Mouse (Mus musculus): ENCODE measurements around the gene Dlx1. TPM values are rescaled to one million over a fixed set of nuclear protein-coding genes. Genes with fewer than 3 reads are reported as not detected.

The Dlx1 gene
- total RNA-seq, 2 experiments from 2014 or later, result 22.7 to 28.3 TPM

GRCm38 (mm10) chr2:71526595-71527322, 1.2 kb upstream of the Dlx1 start:
- intact Hi-C loops (cut with DNase I), result no loop called here
- DNase-seq (ENCODE audit: extremely low spot score in 1 of 2, low spot score in 2 of 2), result no peak

- no peak for DNase-seq (ENCODE audit: extremely low spot score in 1 of 2, low spot score in 2 of 2)
- intact Hi-C loops (cut with DNase I), result no loop called here
Measured at GRCm38 (mm10) chr2:71527323-71528013, 445 bp upstream of the Dlx1 start.

DNA sequence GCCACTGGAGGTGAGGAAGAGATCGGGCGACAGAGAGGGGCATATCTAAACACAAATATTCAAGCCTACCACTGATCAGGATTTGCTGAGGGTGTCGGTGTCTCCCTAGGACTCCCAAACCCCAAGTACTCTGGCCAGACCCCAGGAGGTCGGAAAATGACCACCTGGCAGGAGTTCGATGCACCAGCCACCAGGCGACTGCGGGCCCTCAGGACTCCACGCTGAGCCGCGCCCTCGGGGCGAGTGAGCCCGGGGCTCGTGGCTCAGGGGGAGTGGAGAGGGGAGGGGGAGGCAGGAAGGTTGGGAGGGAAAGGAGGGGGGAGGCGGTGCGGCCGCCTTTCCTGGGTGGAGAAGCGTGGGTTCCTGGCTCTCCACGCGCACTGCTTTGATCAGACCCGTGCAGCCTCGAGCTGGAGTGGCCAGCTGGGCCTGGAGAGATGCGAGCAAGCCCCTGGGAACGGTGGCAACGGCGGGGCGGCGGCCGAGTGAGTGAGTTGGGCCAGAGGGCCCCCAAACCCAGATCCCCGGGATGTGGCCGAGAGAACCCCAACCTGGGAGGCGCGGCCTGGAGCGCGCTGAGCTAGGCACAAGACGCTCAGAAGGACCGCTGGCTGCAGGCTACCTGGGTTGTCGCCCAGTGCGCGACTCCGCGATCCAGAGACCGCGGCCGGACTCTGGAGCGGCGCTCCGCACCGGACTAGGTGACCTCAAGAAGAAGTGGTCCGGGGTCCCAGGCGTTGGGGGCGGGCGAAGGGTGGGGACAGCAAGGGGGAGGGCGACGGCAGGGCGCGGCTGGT, 999 bp downstream of the Dlx1 start:
- intact Hi-C loops (cut with DNase I), result no loop called here

DNA sequence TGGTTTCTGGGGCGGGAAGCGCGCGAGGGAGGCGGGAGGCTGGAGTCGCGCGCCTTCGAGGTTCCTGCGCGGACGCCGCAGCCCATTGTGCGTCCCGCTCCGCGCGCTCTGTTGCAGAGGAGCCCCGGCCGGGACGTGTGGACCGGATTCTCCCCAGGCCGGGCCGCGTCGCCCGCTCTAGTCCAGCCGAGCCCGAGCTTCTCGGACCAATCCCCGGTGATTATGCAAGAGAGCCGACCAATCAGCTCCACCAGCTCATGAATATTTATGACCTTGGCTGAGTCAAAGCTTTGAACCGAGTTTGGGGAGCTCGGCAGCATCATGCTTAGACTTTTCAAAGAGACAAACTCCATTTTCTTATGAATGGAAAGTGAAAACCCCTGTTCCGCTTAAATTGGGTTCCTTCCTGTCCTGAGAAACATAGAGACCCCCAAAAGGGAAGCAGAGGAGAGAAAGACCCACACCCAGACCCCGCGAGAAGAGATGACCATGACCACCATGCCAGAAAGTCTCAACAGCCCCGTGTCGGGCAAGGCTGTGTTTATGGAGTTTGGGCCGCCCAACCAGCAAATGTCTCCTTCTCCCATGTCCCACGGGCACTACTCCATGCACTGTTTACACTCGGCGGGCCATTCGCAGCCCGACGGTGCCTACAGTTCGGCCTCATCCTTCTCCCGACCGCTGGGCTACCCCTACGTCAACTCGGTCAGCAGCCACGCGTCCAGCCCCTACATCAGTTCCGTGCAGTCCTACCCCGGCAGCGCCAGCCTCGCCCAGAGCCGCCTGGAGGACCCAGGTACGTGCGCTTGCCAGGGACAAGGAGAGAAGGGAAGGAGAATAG, 1.8 kb downstream of the Dlx1 start:
- peak; percentile 68 to 78 for DNase-seq (ENCODE audit: extremely low spot score in 1 of 2, low spot score in 2 of 2)
- intact Hi-C loops (cut with DNase I), result loop anchor here (10.0 kb wide), 1 partner anchor 965 kb away; no protein-coding TSS in a partner anchor

More for the DNA sequence above, 999 bp downstream of the Dlx1 start:
- no peak for DNase-seq (ENCODE audit: extremely low spot score in 1 of 2, low spot score in 2 of 2)

GRCm38 (mm10) chr2:71530391-71531123, 2.6 kb downstream of the Dlx1 start:
- intact Hi-C loops (cut with DNase I), result loop anchor here (10.0 kb wide), 1 partner anchor 966 kb away; no protein-coding TSS in a partner anchor
- no peak for DNase-seq (ENCODE audit: extremely low spot score in 1 of 2, low spot score in 2 of 2)

DNA sequence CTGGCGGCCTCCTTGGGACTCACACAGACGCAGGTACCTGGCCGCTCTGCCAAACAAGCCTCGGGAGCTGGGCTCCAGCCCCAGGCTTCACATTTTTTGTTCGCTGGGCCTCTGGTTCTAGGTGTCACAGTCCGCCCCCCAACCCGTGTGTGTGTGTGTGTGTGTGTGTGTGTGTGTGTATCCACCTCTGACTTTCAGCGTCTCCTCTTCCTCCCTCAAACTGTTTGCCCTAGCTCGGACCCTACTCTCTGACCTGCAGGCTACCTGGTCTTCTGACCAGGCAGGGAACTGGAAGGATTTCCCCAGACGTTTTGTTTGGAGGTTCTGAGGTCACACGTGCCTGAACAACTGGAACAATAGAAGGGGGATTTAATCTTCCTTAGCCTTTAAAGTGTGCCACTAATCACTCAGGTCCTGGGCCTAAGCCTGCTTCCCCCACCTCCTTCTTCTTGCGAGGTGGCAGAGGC, 3.2 kb downstream of the Dlx1 start:
- no peak for DNase-seq (ENCODE audit: extremely low spot score in 1 of 2, low spot score in 2 of 2)
- intact Hi-C loops (cut with DNase I), result loop anchor here (10.0 kb wide), 1 partner anchor 966 kb away; no protein-coding TSS in a partner anchor

- intact Hi-C loops (cut with DNase I), result loop anchor here (10.0 kb wide), 1 partner anchor 967 kb away; no protein-coding TSS in a partner anchor
Measured at GRCm38 (mm10) chr2:71531990-71532970, 4.4 kb downstream of the Dlx1 start.

DNA sequence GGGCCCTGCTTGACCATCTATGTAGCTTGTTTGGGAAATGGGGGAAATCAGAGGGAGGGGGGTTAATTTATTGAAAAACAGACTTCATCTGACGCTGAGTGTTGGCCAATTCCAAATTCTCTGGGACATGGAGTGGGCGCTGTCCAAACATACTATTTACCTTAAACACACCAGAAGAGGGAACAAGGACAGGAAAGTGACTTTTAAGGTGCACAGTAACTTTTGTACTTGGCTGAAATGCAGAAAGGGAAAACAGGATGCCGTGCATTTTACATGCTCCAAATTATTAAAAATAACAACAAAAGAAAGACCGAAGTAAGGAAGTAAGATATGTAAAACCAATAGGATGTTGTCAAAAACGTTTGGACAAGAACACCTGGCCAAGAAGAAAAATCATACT, 5.2 kb downstream of the Dlx1 start:
- intact Hi-C loops (cut with DNase I), result loop anchor here (10.0 kb wide), 1 partner anchor 968 kb away; no protein-coding TSS in a partner anchor
- DNase-seq (ENCODE audit: extremely low spot score in 1 of 2, low spot score in 2 of 2), result no peak

More at GRCm38 (mm10) chr2:71531990-71532970, 4.4 kb downstream of the Dlx1 start:
- DNase-seq (ENCODE audit: extremely low spot score in 1 of 2, low spot score in 2 of 2), result no peak

GRCm38 (mm10) chr2:71534242-71535052, 6.5 kb downstream of the Dlx1 start:
- intact Hi-C loops (cut with DNase I), result loop anchor here (5.0 to 10.0 kb wide), 2 partner anchors 970 to 1743 kb away; no protein-coding TSS in a partner anchor

DNA sequence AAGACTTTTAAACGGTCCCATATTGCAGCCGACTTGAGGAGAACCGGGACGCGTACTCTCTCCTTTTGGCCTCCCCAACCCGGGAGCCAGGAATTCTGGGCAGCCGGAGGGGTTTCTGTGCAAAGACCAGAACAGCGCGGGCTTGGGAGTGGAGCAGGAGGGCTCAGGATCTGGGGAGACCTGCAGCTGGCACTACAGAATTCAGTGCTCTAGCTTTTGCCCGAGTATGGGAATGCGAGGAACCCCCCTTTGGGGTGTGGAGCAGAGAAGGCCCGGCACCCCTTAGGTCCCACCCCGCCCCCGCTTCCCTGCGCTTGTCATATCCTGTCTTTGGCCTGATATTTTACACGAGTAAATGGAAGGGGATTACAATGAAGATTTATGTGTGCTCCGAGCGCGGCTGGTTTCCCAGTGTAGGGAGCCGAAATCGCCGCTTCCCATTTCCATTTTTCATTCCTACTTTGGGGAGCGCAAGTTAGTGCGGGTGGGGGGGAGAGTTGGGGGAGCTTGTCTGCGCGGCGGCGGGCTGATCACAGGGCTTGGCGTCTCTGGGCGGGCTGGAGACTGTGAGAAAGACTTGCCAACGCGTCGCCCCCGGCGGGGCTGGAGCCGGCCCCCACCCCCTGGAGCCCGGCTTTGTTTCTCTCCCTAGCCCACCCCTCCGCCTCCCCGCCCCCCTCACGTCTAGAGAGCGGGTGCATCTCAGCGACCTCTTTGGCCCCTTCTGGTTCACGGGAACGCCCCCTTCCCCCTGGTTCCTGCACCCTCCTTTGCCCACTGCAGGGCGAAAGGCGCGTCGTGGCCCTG, 12.9 kb downstream of the Dlx1 start:
- intact Hi-C loops (cut with DNase I), result no loop called here
- no peak for DNase-seq (ENCODE audit: extremely low spot score in 1 of 2, low spot score in 2 of 2)

More at GRCm38 (mm10) chr2:71534242-71535052, 6.5 kb downstream of the Dlx1 start:
- DNase-seq (ENCODE audit: extremely low spot score in 1 of 2, low spot score in 2 of 2), result no peak

- intact Hi-C loops (cut with DNase I), result no loop called here
- DNase-seq (ENCODE audit: extremely low spot score in 1 of 2, low spot score in 2 of 2), result no peak
Measured at GRCm38 (mm10) chr2:71541418-71542226, 13.7 kb downstream of the Dlx1 start.

GRCm38 (mm10) chr2:71542227-71542815, 14.4 kb downstream of the Dlx1 start:
- intact Hi-C loops (cut with DNase I), result no loop called here
- DNase-seq (ENCODE audit: extremely low spot score in 1 of 2, low spot score in 2 of 2), result no peak

DNA sequence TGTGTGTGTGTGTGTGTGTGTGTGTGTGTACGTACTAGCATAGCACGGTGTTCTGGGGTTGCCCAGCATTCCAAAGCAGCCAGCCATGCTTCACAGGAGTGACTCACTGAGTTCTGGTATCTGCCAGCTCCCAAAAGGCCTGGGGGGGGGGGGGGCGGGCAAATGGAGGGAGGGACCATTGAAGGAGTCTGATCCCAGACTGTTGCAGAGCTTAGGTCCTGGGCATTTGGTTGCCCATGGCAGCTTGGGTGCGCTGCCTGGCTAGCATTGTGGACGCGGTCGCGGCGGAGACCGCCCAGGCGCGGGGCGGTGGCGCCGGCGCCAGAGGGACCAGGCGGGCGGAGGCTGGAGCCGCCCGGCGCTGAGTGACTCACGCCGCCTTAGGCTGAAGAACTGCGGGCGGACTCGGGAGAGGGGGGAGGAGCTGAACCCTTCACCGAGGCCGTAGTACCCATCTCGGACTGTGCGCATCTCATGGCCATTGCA, 14.9 kb downstream of the Dlx1 start:
- intact Hi-C loops (cut with DNase I), result no loop called here
- no peak for DNase-seq (ENCODE audit: extremely low spot score in 1 of 2, low spot score in 2 of 2)

DNA sequence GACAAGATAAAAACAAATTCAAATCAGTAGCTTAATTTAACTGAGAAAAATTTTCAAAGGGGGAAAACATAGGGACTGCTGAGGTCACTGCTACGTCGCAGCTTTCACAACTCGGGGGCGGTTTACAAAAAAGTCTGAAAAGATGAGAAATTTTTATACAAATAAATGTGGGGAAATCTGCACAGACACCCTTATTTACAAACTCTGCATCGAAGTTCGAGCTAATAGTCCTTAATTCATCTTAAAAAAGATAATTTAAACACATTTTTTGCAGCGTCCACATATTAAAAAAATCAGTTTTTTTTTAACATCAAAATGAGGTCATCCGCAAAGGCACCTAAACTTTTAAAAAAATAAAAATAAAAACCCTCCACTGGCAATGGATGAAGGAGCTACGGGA, 15.6 kb downstream of the Dlx1 start:
- intact Hi-C loops (cut with DNase I), result no loop called here
- DNase-seq (ENCODE audit: extremely low spot score in 1 of 2, low spot score in 2 of 2), result no peak

Data from left cerebral cortex, postnatal 10 days (tissue).